Mouse (Mus musculus) erythroblast, embryonic 14.5 days (primary cell): Measurements from ENCODE around the gene Ppa1.

Source experiments
- GATA1 ChIP-seq: IDR thresholded peaks from 2 replicates; pipeline ENCODE4 v1.6.1; 2012; ENCODE audit warnings: low read length, inconsistent platforms, mixed read lengths
- TAL1 ChIP-seq: IDR thresholded peaks from 3 replicates; pipeline ENCODE4 v1.6.1; 2012; ENCODE audit warnings: low read length, inconsistent platforms, mixed read lengths

GRCm38 (mm10) chr10:61680015-61680913 is 31.9 kb downstream of the Ppa1 start, which contains the start of gene Sar1a:
- no peak for TF ChIP-seq GATA1
- no peak for TF ChIP-seq TAL1
